Mouse (Mus musculus) MEL (cell line): ENCODE data around the gene Pdcd4.

ENCODE experiments used
- CTCF ChIP-seq, 3 experiments: IDR thresholded peaks in 2 of 3; conservative IDR thresholded peaks in 1 of 3; 2 replicates each; pipeline ENCODE4 v1.5.1; 2011 to 2012; ENCODE audit warnings: low read length in 3 of 3, low read depth in 2 of 3, mild to moderate bottlenecking in 2 of 3, improper control_type of control experiment in 1 of 3, inconsistent platforms in 1 of 3, mixed read lengths in 1 of 3, moderate library complexity in 1 of 3; ENCODE audit not compliant: control insufficient read depth in 1 of 3, insufficient read depth in 1 of 3, poor library complexity in 1 of 3, severe bottlenecking in 1 of 3
- EP300 ChIP-seq, 2 experiments: IDR thresholded peaks; 2 replicates each; pipeline ENCODE4 v1.6.1; 2011; ENCODE audit warnings: improper control_type of control experiment in 2 of 2, low read length in 2 of 2, low read depth in 1 of 2, mild to moderate bottlenecking in 1 of 2
- GATA1 ChIP-seq: IDR thresholded peaks from 2 replicates; pipeline ENCODE4 v1.6.1; 2011; ENCODE audit warnings: low read depth, low read length, improper control_type of control experiment
- HCFC1 ChIP-seq: IDR thresholded peaks from 2 replicates; pipeline ENCODE4 v1.6.1; 2012; ENCODE audit warnings: low read depth, mild to moderate bottlenecking, inconsistent platforms, low read length, improper control_type of control experiment, moderate library complexity
- MAFK ChIP-seq: IDR thresholded peaks from 2 replicates; pipeline ENCODE4 v1.6.1; 2011; ENCODE audit warnings: low read depth, mild to moderate bottlenecking, low read length, improper control_type of control experiment, borderline replicate concordance
- MAX ChIP-seq: IDR thresholded peaks from 2 replicates; pipeline ENCODE4 v1.6.1; 2011; ENCODE audit warnings: low read length, improper control_type of control experiment
- MAZ ChIP-seq: IDR thresholded peaks from 2 replicates; pipeline ENCODE4 v1.6.1; 2012; ENCODE audit warnings: low read depth, mild to moderate bottlenecking, inconsistent platforms, low read length, improper control_type of control experiment
- RCOR1 ChIP-seq: IDR thresholded peaks from 2 replicates; pipeline ENCODE4 v1.6.1; 2012; ENCODE audit warnings: low read depth, mild to moderate bottlenecking, inconsistent platforms, low read length, improper control_type of control experiment
- TCF12 ChIP-seq: IDR thresholded peaks from 2 replicates; pipeline ENCODE4 v1.6.1; 2014; ENCODE audit warnings: low read depth, mild to moderate bottlenecking, inconsistent platforms, low read length, improper control_type of control experiment, moderate library complexity
- ZNF384 ChIP-seq: IDR thresholded peaks from 2 replicates; pipeline ENCODE4 v1.6.1; 2012; ENCODE audit warnings: low read depth, mild to moderate bottlenecking, inconsistent platforms, low read length, improper control_type of control experiment

DNA sequence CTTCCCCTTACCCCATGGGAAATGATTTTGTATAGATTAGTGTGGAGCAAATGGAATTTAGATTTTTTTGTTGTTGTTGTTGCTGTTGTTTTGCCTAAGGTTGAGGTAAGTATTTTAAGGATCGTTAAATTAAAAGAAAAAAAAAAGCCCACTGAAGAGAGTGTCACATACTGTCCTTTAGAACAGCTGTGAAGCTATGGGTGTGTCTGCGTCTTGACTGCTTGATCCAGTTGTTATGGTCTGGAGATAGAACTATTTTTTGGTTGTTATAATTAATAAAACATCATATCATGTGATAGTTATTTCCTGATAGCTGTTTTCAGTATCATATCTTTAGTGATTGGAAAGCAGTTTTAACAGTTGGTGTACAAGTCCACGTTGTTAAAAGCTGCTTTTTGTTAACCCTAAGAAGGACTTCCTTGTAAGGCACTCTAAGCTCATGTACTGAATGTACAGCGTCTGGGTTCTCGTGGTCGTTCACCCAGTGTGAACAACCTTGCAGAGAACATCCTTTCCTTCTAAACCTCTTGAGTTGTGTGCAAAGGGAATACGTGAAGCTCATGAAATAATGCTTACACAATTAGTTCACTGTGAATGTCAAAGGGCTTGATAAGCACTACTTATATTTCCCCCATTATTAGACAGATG, 12.9 kb downstream of the Pdcd4 start:
- no peak for TF ChIP-seq CTCF (IDR thresholded peaks at IDR 0.05 in 2 of 3, conservative IDR thresholded peaks at IDR 0.05 in 1 of 3; ENCODE audit: control insufficient read depth in 1 of 3, insufficient read depth in 1 of 3, low read depth in 2 of 3, low read length in 3 of 3, poor library complexity in 1 of 3, severe bottlenecking in 1 of 3)
- no peak for TF ChIP-seq MAX
- TF ChIP-seq MAZ, result no peak
- TF ChIP-seq RCOR1, result no peak
- 0 out of 2 replicates have a peak, but pooled peaks have one; percentile 4 for TF ChIP-seq MAFK
- TF ChIP-seq ZNF384, result no peak
- no peak; a peak in 1 of 4 replicates for TF ChIP-seq EP300 (IDR thresholded peaks at IDR 0.05; ENCODE audit: low read depth in 1 of 2, low read length in 2 of 2)
- no peak for TF ChIP-seq TCF12
- no peak; the same call in 1 of the 2 replicates for TF ChIP-seq GATA1
- TF ChIP-seq HCFC1, result no peak; the same call in 1 of the 2 replicates
